Mouse (Mus musculus): Measurements from ENCODE around the gene Ube2j1.

- TF ChIP-seq EP300 (IDR thresholded peaks at IDR 0.05; ENCODE audit: low read depth) = no peak
- no peak for TF ChIP-seq CTCF (IDR thresholded peaks at IDR 0.05; ENCODE audit: low read depth)
These were observed 35.1 kb upstream of the Ube2j1 start for GRCm38 (mm10) chr4:32996083-32996482.
